Mouse (Mus musculus): Measurements from ENCODE around the gene Asb2. TPM values are rescaled to one million over a fixed set of nuclear protein-coding genes. Genes with fewer than 3 reads are reported as not detected.
A peak's percentile ranks its signal among the peaks of the same experiment; 100 is the strongest.

The Asb2 gene
- total RNA-seq, 1 experiment from 2014 or later = not detected

DNA sequence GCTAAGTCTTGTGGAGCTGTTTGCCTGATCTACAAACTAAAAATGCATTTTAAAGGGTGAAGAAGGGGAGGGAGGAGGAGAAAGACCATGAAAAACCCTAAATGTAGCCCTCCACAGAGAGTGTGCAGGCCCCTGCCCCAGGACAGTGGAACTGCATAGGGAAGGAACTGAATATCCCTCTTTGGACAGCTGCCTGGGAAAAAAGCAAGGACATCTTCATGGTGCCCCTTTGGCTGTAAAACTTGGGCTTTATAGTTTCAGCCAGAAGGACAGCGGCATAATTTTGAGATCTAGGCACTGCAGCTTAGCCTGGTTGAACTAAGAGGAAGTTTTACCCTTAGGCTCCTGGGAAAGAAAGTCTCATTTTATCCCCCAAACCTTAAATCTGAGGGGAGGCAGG is 52.8 kb downstream of the Asb2 start:
- ATAC-seq (replicated peaks in 1 of 2; ENCODE audit: insufficient read depth in 1 of 2, low FRiP score in 2 of 2, low TSS enrichment in 1 of 2, low read depth in 1 of 2, poor library complexity in 2 of 2, severe bottlenecking in 2 of 2) = no peak

- no peak for ATAC-seq (replicated peaks in 1 of 2; ENCODE audit: insufficient read depth in 1 of 2, low FRiP score in 2 of 2, low TSS enrichment in 1 of 2, low read depth in 1 of 2, poor library complexity in 2 of 2, severe bottlenecking in 2 of 2)
Observed at GRCm38 (mm10) chr12:103301645-103302044, 54.2 kb downstream of the Asb2 start.

GRCm38 (mm10) chr12:103300493-103300892 is 55.3 kb downstream of the Asb2 start:
- ATAC-seq (replicated peaks in 1 of 2; ENCODE audit: insufficient read depth in 1 of 2, low FRiP score in 2 of 2, low TSS enrichment in 1 of 2, low read depth in 1 of 2, poor library complexity in 2 of 2, severe bottlenecking in 2 of 2) = peak; percentile 59 to 72

DNA sequence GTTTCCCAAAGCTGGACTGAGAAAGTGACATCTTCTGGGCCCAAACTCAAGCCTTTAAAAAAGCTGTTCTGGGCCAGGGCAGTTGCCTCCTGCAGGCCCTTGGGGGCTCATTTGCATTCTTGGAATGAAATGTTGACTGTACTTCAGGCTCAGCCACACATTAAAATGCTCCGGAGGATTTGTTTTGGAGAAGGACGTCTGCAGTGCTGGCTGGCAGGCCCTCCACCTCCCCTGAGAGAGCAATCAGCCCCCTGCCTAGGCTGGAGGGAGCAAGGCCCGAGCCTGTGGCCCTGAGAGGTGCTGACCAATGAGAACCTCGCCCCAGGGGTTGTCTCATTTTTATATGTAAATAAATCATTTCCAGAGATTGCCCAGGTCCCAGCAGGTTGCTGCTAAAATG is 59.5 kb downstream of the Asb2 start:
- no peak for ATAC-seq (replicated peaks in 1 of 2; ENCODE audit: insufficient read depth in 1 of 2, low FRiP score in 2 of 2, low TSS enrichment in 1 of 2, low read depth in 1 of 2, poor library complexity in 2 of 2, severe bottlenecking in 2 of 2)

- ATAC-seq (replicated peaks in 1 of 2; ENCODE audit: insufficient read depth in 1 of 2, low FRiP score in 2 of 2, low TSS enrichment in 1 of 2, low read depth in 1 of 2, poor library complexity in 2 of 2, severe bottlenecking in 2 of 2) = no peak
Observed at GRCm38 (mm10) chr12:103292366-103292765, 63.4 kb downstream of the Asb2 start.

DNA sequence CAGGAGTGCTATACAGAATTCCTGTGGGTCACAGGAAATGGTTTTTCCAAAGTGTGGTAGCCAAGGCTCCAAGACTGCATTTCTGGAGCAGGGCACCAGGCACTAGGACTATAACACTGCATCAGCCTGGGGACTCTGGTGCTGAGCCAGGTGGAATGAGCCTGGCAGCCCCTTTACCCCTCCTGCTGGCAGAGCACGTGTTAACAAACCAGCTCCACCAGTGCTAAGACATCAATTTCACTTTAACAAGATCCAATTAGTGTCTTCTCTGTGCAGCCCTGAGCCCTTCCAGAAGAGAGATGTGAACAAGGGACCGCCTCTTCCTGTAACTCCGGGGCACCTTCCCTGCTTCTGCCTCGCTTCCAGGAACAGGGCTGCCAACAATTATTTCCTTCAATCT is 68.5 kb downstream of the Asb2 start:
- no peak for ATAC-seq (replicated peaks in 1 of 2; ENCODE audit: insufficient read depth in 1 of 2, low FRiP score in 2 of 2, low TSS enrichment in 1 of 2, low read depth in 1 of 2, poor library complexity in 2 of 2, severe bottlenecking in 2 of 2)

GRCm38 (mm10) chr12:103283411-103283810 is 72.4 kb downstream of the Asb2 start:
- no peak for ATAC-seq (replicated peaks in 1 of 2; ENCODE audit: insufficient read depth in 1 of 2, low FRiP score in 2 of 2, low TSS enrichment in 1 of 2, low read depth in 1 of 2, poor library complexity in 2 of 2, severe bottlenecking in 2 of 2)

DNA sequence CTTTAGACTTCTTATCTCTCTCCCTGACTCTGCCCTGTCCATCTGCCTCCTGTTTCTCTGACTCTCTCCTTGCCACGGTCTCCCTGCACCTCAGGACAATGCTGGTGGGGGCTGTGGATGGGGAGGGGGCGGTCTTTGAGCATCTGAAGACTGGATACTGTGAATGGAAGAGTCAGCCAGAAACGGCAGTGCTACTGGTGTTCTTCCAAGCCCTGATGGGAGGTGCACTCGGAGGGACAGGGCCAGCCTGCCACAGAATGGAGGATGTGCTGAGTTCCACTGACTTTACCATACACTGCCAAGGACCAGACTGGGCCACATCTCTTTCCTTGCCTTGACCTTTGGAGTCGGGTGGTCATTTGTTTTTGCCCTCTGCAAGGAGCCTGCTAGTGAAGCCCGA is 72.9 kb downstream of the Asb2 start:
- no peak for ATAC-seq (replicated peaks in 1 of 2; ENCODE audit: insufficient read depth in 1 of 2, low FRiP score in 2 of 2, low TSS enrichment in 1 of 2, low read depth in 1 of 2, poor library complexity in 2 of 2, severe bottlenecking in 2 of 2)

DNA sequence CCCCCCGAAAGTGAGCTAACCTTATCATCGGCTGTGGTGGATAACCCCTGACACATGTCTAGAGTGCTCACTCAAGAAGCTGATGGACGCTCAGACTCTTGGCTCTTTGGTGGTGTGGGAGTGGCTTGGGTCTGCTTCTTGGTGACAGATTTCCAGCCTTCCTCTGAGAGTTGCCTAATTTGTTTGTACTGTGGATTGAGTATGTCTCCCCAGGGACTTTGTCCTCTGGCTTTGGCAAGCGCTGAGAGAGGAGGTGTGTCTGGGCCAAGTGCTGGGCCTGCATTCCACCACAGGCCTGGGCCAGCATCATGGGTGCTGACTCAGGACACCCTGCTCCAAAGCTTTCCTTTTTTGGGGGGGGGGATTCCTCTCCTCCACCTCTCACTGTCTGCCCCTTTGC is 73.9 kb downstream of the Asb2 start:
- ATAC-seq (replicated peaks in 1 of 2; ENCODE audit: insufficient read depth in 1 of 2, low FRiP score in 2 of 2, low TSS enrichment in 1 of 2, low read depth in 1 of 2, poor library complexity in 2 of 2, severe bottlenecking in 2 of 2) = no peak

DNA sequence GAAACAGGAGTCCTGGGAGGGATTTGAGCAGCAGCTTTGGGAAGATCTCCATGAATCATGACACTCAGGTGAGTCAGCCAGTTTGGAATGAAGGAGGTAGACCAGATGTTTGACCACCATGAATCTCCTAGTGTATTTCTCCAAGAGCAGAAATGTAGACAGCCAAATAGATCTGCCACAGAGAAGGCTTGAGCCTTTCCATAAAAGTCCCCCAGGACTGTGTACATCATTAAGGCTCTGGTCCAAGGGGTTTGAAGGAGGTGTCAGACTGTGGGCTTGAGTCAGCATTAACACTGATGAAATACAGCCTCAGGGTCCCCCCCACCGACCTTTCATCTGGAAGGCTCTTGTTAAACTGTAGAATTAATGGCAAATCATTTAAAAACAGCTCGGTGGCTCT is 74.3 kb downstream of the Asb2 start:
- no peak for ATAC-seq (replicated peaks in 1 of 2; ENCODE audit: insufficient read depth in 1 of 2, low FRiP score in 2 of 2, low TSS enrichment in 1 of 2, low read depth in 1 of 2, poor library complexity in 2 of 2, severe bottlenecking in 2 of 2)

DNA sequence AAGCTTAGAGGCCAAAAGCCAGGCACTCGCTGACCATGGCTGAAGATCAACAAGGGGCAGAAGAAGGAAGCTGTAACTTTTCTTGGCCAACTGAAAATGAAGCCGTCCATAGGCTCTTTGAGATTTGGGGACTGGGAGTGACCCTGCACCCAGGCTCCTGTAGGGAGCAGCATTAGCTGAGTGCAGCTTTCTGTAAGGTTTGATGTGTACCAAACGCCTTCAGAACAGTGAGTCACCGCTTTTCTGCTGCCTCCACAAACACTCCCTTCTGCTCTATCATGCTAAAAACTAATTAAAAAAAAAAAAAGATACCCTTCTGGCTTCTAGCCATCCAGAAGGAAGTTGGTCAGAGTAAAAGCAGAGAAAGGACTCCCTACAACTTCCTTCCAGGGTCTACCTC is 79.4 kb downstream of the Asb2 start:
- ATAC-seq (replicated peaks in 1 of 2; ENCODE audit: insufficient read depth in 1 of 2, low FRiP score in 2 of 2, low TSS enrichment in 1 of 2, low read depth in 1 of 2, poor library complexity in 2 of 2, severe bottlenecking in 2 of 2) = peak; percentile 49 to 58; a peak in 2 of 4 replicates

DNA sequence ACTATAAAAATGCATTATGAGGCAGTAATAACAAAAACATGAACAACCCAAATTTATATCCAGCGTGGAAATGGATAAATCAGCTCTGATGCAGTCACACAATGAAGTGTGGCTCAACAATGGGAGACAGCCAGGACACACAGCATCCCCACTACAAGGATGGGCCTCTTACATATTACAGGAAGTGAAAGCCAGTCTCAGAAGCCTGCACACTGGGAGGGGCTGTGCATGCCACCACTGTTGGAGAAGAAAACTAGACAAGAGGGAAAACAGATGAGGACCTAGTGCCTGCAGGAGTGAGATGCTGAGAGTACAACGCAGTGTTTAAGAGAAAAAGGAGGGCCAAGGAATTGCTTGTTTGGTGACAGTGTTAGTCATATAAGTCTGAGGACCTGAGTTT is 82.1 kb downstream of the Asb2 start:
- ATAC-seq (replicated peaks in 1 of 2; ENCODE audit: insufficient read depth in 1 of 2, low FRiP score in 2 of 2, low TSS enrichment in 1 of 2, low read depth in 1 of 2, poor library complexity in 2 of 2, severe bottlenecking in 2 of 2) = no peak

- no peak for ATAC-seq (replicated peaks in 1 of 2; ENCODE audit: insufficient read depth in 1 of 2, low FRiP score in 2 of 2, low TSS enrichment in 1 of 2, low read depth in 1 of 2, poor library complexity in 2 of 2, severe bottlenecking in 2 of 2)
Observed at GRCm38 (mm10) chr12:103273051-103273450, 82.8 kb downstream of the Asb2 start.

DNA sequence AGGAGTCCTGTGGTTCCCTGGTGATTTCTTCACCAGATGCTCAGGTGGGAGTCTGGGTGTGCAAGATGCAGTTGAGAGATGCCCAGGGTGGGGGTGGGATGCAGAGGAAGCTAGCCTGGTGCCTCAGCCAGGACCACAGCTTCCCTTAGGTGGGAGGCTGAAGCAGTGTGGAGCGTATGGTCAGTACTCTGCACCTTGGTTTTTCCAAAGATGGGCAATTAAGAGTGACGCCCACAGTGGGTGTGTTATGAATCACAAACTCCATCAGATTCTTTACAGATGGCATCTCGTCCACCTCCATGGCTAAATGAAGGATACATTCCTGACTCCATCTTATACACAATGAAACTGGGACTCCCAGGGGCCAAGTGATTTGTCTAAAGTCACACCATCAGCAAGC is 83.6 kb downstream of the Asb2 start:
- ATAC-seq (replicated peaks in 1 of 2; ENCODE audit: insufficient read depth in 1 of 2, low FRiP score in 2 of 2, low TSS enrichment in 1 of 2, low read depth in 1 of 2, poor library complexity in 2 of 2, severe bottlenecking in 2 of 2) = no peak

Other genes starting within 250 kb of the Asb2 start
- not detected in 2 replicates for gene Prima1, start 113.9 kb downstream of the Asb2 start, total RNA-seq (2017)
- not detected in 2 replicates for gene Fam181a, start 45.0 kb downstream of the Asb2 start, total RNA-seq (2017)
- 3.4 and 5.2 TPM in 2 replicates for gene Otub2, start 32.7 kb upstream of the Asb2 start, total RNA-seq (2017)
- 1.2 and 4.7 TPM in 2 replicates for gene 9330161L09Rik, start 51.8 kb upstream of the Asb2 start, total RNA-seq (2017)
- gene Ddx24, start 69.8 kb upstream of the Asb2 start, total RNA-seq (2017) = 129 and 149 TPM in 2 replicates
- 137 and 147 TPM in 2 replicates for gene Ifi27, start 78.2 kb upstream of the Asb2 start, total RNA-seq (2017)
- gene Ifi27l2a, start 87.7 kb upstream of the Asb2 start, total RNA-seq (2017) = 25.4 and 57.7 TPM in 2 replicates
- gene Ifi27l2b, start 101.2 kb upstream of the Asb2 start, total RNA-seq (2017) = not detected in 2 replicates
- gene Ppp4r4, start 176.3 kb upstream of the Asb2 start, total RNA-seq (2017) = 0.13 and 0.45 TPM in 2 replicates

Measured in hematopoietic stem cell, adult 5-6 weeks (primary cell).